Mouse (Mus musculus) heart, postnatal 36 days (tissue): ENCODE measurements around the gene S100a14. TPM values are rescaled to one million over a fixed set of nuclear protein-coding genes. Genes with fewer than 3 reads are reported as not detected.

Source experiments
- total RNA-seq, 2 experiments: library from RNA; stranded (reverse); gene quantifications; 2 replicates each; pipeline ENCODE4 v1.2.3; 2021

Gene S100a14
- total RNA-seq, 2 experiments from 2014 or later = 0.46 to 0.53 TPM

Other genes starting within 250 kb of the S100a14 start
- 10 to 100 TPM; 50.1 to 50.7 TPM for gene Gatad2b, start 233.7 kb upstream of the S100a14 start, total RNA-seq
- gene Slc27a3, start 136.9 kb upstream of the S100a14 start, total RNA-seq = under 1 TPM; 0.54 to 1.00 TPM
- gene Ints3, start 93.2 kb upstream of the S100a14 start, total RNA-seq = 10 to 100 TPM; 23.7 to 27.9 TPM
- gene Npr1, start 61.0 kb upstream of the S100a14 start, total RNA-seq = 10 to 100 TPM; 19.9 to 21.3 TPM
- gene Ilf2, start 50.7 kb upstream of the S100a14 start, total RNA-seq = 10 to 100 TPM; 29.6 to 32.2 TPM
- gene Snapin, start 35.8 kb upstream of the S100a14 start, total RNA-seq = 10 to 100 TPM; 61.0 to 71.3 TPM
- gene Chtop, start 17.4 kb upstream of the S100a14 start, total RNA-seq = 100 to 1,000 TPM in 1 of 2 experiments, 10 to 100 TPM in 1; 92.7 to 106 TPM
- 100 to 1,000 TPM; 897 to 921 TPM for gene S100a1, start 12.5 kb upstream of the S100a14 start, total RNA-seq
- 10 to 100 TPM; 31.2 to 32.1 TPM for gene S100a13, start 12.4 kb upstream of the S100a14 start, total RNA-seq
- 10 to 100 TPM; 64.0 to 66.5 TPM for gene S100a16, start 10.4 kb downstream of the S100a14 start, total RNA-seq
- gene S100a3, start 33.7 kb downstream of the S100a14 start, total RNA-seq = not detected
- gene S100a2, start 63.4 kb downstream of the S100a14 start, total RNA-seq = not detected
- not detected for gene Gm42674, start 75.0 kb downstream of the S100a14 start, total RNA-seq
- gene S100a4, start 76.9 kb downstream of the S100a14 start, total RNA-seq = 10 to 100 TPM; 10.1 to 14.2 TPM
- not detected for gene S100a5, start 81.7 kb downstream of the S100a14 start, total RNA-seq
- gene S100a6, start 86.0 kb downstream of the S100a14 start, total RNA-seq = 10 to 100 TPM; 71.6 to 89.7 TPM
- under 1 TPM in 1 of 2 experiments, not detected in 1; 0.27 TPM for gene S100a7a, start 127.2 kb downstream of the S100a14 start, total RNA-seq
- 1 to 10 TPM; 2.4 to 3.3 TPM for gene S100a8, start 142.1 kb downstream of the S100a14 start, total RNA-seq
- 1 to 10 TPM; 3.1 to 4.4 TPM for gene S100a9, start 168.9 kb downstream of the S100a14 start, total RNA-seq
- not detected for gene Pglyrp4, start 200.1 kb downstream of the S100a14 start, total RNA-seq